Mouse (Mus musculus) heart, embryonic 11.5 days (tissue): ENCODE measurements around the gene Pkn3. TPM values are rescaled to one million over a fixed set of nuclear protein-coding genes. Genes with fewer than 3 reads are reported as not detected.

ENCODE experiments used
- ATAC-seq: fragments of 200-750 bp; cut with Nextera tagmentation; replicated peaks from 2 replicates; pipeline ENCODE4 v1.8.0; 2017; ENCODE audit warnings: moderate library complexity; ENCODE audit not compliant: insufficient number of reproducible peaks, low FRiP score, low TSS enrichment
- H3K27ac ChIP-seq: fragments of 300-500 bp; sonication (generic); 2 replicates; pipeline ENCODE4 v1.5.1; 2014; ENCODE audit warnings: mild to moderate bottlenecking, low read depth, low read length
- H3K27me3 ChIP-seq: fragments of 300-500 bp; sonication (generic); 2 replicates; pipeline ENCODE4 v1.6.1; 2014; ENCODE audit warnings: mild to moderate bottlenecking, low read length, mixed read lengths; ENCODE audit not compliant: control insufficient read depth, insufficient read depth
- H3K36me3 ChIP-seq: fragments of 300-500 bp; sonication (generic); 2 replicates; pipeline ENCODE4 v1.6.1; 2014; ENCODE audit warnings: mild to moderate bottlenecking, low read length, moderate library complexity, mixed read lengths; ENCODE audit not compliant: control insufficient read depth, insufficient read depth
- H3K4me1 ChIP-seq: fragments of 300-500 bp; sonication (generic); 2 replicates; pipeline ENCODE4 v1.6.1; 2014; ENCODE audit warnings: low read length; ENCODE audit not compliant: control insufficient read depth, insufficient read depth
- H3K4me2 ChIP-seq: fragments of 300-500 bp; sonication (generic); 2 replicates; pipeline ENCODE4 v1.6.1; 2014; ENCODE audit warnings: mild to moderate bottlenecking, moderate library complexity
- H3K4me3 ChIP-seq: fragments of 300-500 bp; sonication (generic); 2 replicates; pipeline ENCODE4 v1.5.1; 2014; ENCODE audit warnings: low read depth, low read length
- H3K9ac ChIP-seq: fragments of 300-500 bp; sonication (generic); 2 replicates; pipeline ENCODE4 v1.6.1; 2014; ENCODE audit warnings: mild to moderate bottlenecking, low read depth, low read length, moderate library complexity
- H3K9me3 ChIP-seq: fragments of 300-500 bp; sonication (generic); replicated peaks from 2 replicates; pipeline ENCODE4 v1.6.1; 2016; ENCODE audit warnings: low read length; ENCODE audit not compliant: control insufficient read depth
- WGBS: fragments of 180-500 bp; shearing (Covaris S2); extraction: QIAGEN DNeasy Blood & Tissue Kit; methylation state at CpG from one replicate; pipeline ENCODE4 v1.1.7; 2014; ENCODE audit not compliant: insufficient replicate concordance; 5-methylcytosine and 5-hydroxymethylcytosine counted together
- polyA plus RNA-seq: library from polyadenylated mRNA; unstranded; fragments of >200 nt; fragmentation: Nextera tagmentation; extraction: Ambion mirVana; gene quantifications from 2 replicates; pipeline ENCODE4 v1.2.1, GENCODE M21; 2014

Pkn3 gene
- polyA plus RNA-seq, 1 experiment from 2014 or later, result 11.2 TPM

DNA sequence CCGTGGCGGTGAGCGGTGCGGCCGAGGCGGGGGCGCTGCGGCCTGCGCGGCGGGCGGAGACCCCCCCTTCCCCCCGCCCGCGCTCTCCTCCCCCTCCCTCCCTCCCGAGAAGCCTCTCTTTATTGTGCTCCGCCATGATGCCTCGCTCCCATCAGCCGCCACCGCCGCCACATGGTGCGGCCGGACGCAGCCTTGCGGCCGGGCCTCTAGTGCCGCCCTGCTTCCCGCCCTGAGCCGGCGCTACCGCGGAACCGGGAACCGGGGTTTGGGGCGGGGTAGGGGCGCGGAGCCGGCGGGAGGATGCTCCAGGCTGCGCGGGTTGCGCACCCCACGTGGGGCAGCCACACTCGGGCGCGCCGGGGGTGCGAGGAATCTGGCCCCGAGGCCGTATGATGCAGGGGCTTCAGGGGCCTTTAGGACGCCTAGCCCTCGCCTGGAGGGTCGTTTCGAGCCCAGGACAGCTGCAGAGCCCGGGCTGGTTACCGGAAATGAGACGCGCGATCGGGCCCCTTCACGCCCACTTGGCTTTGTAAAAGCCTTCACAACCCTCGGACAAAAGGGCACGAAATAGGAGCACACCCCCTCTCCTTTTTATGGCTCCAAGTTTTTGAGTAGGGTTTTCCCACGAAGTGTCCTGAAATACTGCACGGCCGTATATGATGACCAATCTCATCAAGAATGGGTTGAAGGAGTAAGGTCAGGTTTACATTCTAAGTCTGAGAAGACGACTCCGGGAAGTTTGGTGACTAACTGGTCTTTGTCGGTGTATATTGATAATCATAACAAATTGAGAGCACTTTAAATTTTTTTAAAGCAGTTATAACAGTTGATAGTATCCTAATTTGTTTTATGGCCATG, 10.2 kb upstream of the Pkn3 start:
- peak overlapping the region; percentile 95 for H3K4me3 ChIP-seq
- H3K36me3 ChIP-seq, result peaks cover 8% of the 10 kb centered on the region
- peak overlapping the region; percentile 100 for H3K27ac ChIP-seq
- peak overlapping the region; percentile 94 for H3K9ac ChIP-seq
- H3K4me2 ChIP-seq, result peak overlapping the region; percentile 87
- under 1% methylated on average over 43 of the region's 69 CpGs for WGBS
- H3K27me3 ChIP-seq, result no peaks in the 10 kb centered on the region
- peaks cover 25% of the 10 kb centered on the region for H3K4me1 ChIP-seq
- H3K9me3 ChIP-seq, result no peaks in the 10 kb centered on the region
- ATAC-seq, result peak; percentile 28; the same call in 1 of the 2 replicates

DNA sequence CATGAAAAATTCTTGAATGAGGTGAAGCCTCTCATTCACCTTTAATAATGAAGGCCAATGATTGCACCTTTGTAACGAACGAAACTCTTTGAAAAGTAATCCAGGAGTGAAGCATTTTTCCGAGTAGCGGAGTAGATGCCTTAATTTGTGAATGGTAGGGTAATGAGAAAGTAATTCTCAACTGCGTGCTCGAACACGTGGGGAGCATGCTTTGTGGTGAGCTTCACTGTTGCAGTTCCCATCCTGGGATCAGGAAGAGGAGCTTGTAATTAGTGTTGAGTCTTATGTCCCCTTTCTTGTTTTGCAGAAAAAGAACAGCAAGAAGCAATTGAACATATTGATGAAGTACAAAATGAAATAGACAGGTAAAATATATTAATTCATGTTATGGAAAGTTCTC, 9.5 kb upstream of the Pkn3 start:
- H3K4me2 ChIP-seq, result peak overlapping the region; percentile 87
- 47% methylated on average over 7 of the region's 7 CpGs for WGBS
- peak overlapping the region; percentile 94 for H3K9ac ChIP-seq
- H3K9me3 ChIP-seq, result no peaks in the 10 kb centered on the region
- peak overlapping the region; percentile 95 for H3K4me3 ChIP-seq
- H3K27ac ChIP-seq, result no peak overlapping the region
- peaks cover 13% of the 10 kb centered on the region for H3K36me3 ChIP-seq
- H3K4me1 ChIP-seq, result peaks cover 25% of the 10 kb centered on the region
- H3K27me3 ChIP-seq, result no peaks in the 10 kb centered on the region
- ATAC-seq, result no peak

GRCm38 (mm10) chr2:30072875-30073274, 4.6 kb upstream of the Pkn3 start:
- Histone ChIP-seq H3K27me3 (no peaks in the 10 kb centered on the region), H3K9me3 (no peaks in the 10 kb centered on the region), H3K4me1 (peaks cover 6% of the 10 kb centered on the region; the same call in 1 of the 2 replicates), H3K4me3 (no peak overlapping the region), H3K27ac (no peak overlapping the region), H3K36me3 (peaks cover 15% of the 10 kb centered on the region), H3K9ac (no peak overlapping the region), H3K4me2 (no peak overlapping the region)
- no peak for ATAC-seq
- 71% methylated on average over 7 of the region's 7 CpGs for WGBS

- ATAC-seq, result no peak
- no peak overlapping the region for H3K9ac ChIP-seq
- H3K27ac ChIP-seq, result no peak overlapping the region
- no peak overlapping the region for H3K4me3 ChIP-seq
- no peaks in the 10 kb centered on the region for H3K9me3 ChIP-seq
- H3K4me2 ChIP-seq, result no peak overlapping the region
- H3K4me1 ChIP-seq, result peaks cover 4% of the 10 kb centered on the region
- H3K27me3 ChIP-seq, result no peaks in the 10 kb centered on the region
- 73% methylated on average over 3 of the region's 3 CpGs for WGBS
- peaks cover 12% of the 10 kb centered on the region for H3K36me3 ChIP-seq
Observed at GRCm38 (mm10) chr2:30073285-30073684, 4.2 kb upstream of the Pkn3 start.

DNA sequence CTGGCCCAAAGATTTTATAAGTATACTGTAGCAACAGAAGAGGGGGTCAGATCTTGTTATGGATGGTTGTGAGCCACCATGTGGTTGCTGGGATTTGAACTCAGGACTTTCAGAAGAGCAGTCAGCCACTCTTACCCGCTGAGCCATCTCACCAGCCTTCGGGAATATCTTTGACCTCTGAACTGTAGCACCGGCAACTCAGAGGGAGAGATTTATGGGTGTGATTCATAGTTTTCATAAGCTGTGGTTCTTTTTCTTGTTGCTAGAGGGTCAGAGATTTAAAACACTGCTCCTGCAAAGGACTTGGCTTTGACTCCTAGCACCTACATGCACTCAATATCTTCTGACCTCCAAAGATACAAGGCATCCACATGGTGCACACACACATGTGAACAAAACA, 1.9 kb upstream of the Pkn3 start:
- no peaks in the 10 kb centered on the region for H3K27me3 ChIP-seq
- H3K36me3 ChIP-seq, result peaks cover 7% of the 10 kb centered on the region
- 74% methylated on average over 3 of the region's 3 CpGs for WGBS
- H3K27ac ChIP-seq, result no peak overlapping the region
- H3K4me1 ChIP-seq, result peaks cover 13% of the 10 kb centered on the region
- no peak for ATAC-seq
- no peaks in the 10 kb centered on the region for H3K9me3 ChIP-seq
- no peak overlapping the region for H3K4me2 ChIP-seq
- no peak overlapping the region for H3K9ac ChIP-seq
- H3K4me3 ChIP-seq, result no peak overlapping the region

DNA sequence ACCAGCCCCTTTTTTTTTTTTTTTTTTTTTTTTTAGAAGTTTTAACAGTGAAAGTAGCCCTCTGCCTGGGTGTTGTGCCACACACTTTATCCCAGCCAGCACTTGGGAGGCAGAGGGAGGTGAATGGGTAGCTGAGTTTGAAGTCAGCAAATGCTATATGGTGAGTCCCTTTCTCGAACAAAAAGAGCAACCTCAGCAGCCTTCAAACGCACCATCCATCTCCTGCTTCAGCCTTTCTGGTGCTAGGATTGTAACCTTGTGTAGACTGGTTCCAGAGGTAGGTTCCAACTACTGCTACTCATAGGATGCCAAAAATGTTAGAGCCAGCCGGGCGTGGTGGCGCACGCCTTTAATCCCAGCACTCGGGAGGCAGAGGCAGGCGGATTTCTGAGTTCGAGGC, 1.0 kb upstream of the Pkn3 start:
- no peaks in the 10 kb centered on the region for H3K27me3 ChIP-seq
- peaks cover 13% of the 10 kb centered on the region for H3K4me1 ChIP-seq
- no peak for ATAC-seq
- no peak overlapping the region for H3K4me3 ChIP-seq
- H3K36me3 ChIP-seq, result peaks cover 7% of the 10 kb centered on the region
- H3K27ac ChIP-seq, result no peak overlapping the region
- H3K4me2 ChIP-seq, result no peak overlapping the region
- no peak overlapping the region for H3K9ac ChIP-seq
- WGBS, result 92% methylated on average over 9 of the region's 9 CpGs
- H3K9me3 ChIP-seq, result no peaks in the 10 kb centered on the region

GRCm38 (mm10) chr2:30076959-30077358, 525 bp upstream of the Pkn3 start:
- Histone ChIP-seq H3K9me3 (no peaks in the 10 kb centered on the region), H3K36me3 (peaks cover 7% of the 10 kb centered on the region), H3K4me3 (no peak overlapping the region; the same call in 1 of the 2 replicates), H3K27me3 (no peaks in the 10 kb centered on the region), H3K27ac (peak overlapping the region; percentile 86; the same call in 1 of the 2 replicates), H3K4me1 (peaks cover 13% of the 10 kb centered on the region), H3K4me2 (peak overlapping the region; percentile 96), H3K9ac (peak overlapping the region; percentile 81; the same call in 1 of the 2 replicates)
- WGBS, result 61% methylated on average over 6 of the region's 6 CpGs
- ATAC-seq, result no peak

DNA sequence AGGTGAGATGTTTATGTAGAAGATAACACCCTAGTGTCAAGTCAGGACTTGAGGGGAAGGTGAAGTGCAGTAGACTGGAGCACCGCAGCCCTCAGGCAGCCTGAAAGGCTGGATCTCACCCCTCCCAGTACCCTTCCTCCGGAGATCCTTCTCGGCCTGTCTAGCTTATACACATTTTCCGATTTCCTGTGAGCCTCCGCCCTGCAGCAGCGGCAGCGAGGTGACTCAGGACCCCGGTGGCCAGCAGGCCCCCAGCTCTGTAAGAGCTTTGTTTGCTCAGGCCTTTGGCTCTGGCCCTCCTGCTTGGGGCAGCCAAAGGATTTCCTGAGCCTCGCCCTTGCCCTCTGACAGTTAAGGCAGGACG, 847 bp downstream of the Pkn3 start:
- peak overlapping the region; percentile 96 for H3K4me2 ChIP-seq
- 9% methylated on average over 10 of the region's 10 CpGs for WGBS
- peaks cover 13% of the 10 kb centered on the region for H3K4me1 ChIP-seq
- H3K4me3 ChIP-seq, result peak overlapping the region; percentile 64
- H3K36me3 ChIP-seq, result no peaks in the 10 kb centered on the region
- H3K27me3 ChIP-seq, result no peaks in the 10 kb centered on the region
- H3K9ac ChIP-seq, result peak overlapping the region; percentile 81
- no peaks in the 10 kb centered on the region for H3K9me3 ChIP-seq
- peak; percentile 29; the same call in 1 of the 2 replicates for ATAC-seq
- H3K27ac ChIP-seq, result peak overlapping the region; percentile 86

- Histone ChIP-seq H3K4me3 (no peak overlapping the region), H3K4me2 (peak overlapping the region; percentile 96), H3K36me3 (no peaks in the 10 kb centered on the region), H3K4me1 (peaks cover 13% of the 10 kb centered on the region), H3K9me3 (no peaks in the 10 kb centered on the region), H3K27ac (peak overlapping the region; percentile 86), H3K27me3 (no peaks in the 10 kb centered on the region), H3K9ac (peak overlapping the region; percentile 54)
- WGBS, result 60% methylated on average over 4 of the region's 4 CpGs
- ATAC-seq, result no peak
Observed at GRCm38 (mm10) chr2:30078760-30079159, 1.3 kb downstream of the Pkn3 start.
